Mouse (Mus musculus): ENCODE data around the gene Gpr55. TPM values are rescaled to one million over a fixed set of nuclear protein-coding genes. Genes with fewer than 3 reads are reported as not detected.

The Gpr55 gene
- total RNA-seq, 2 experiments from 2014 or later = not detected

- DNase-seq (ENCODE audit: low spot score in 2 of 2) = no peak
Observed at GRCm38 (mm10) chr1:85959129-85959888, 1.5 kb downstream of the Gpr55 start.

- DNase-seq (ENCODE audit: low spot score in 2 of 2) = no peak
Observed at GRCm38 (mm10) chr1:85957942-85958619, 2.7 kb downstream of the Gpr55 start.

- DNase-seq (ENCODE audit: low spot score in 2 of 2) = no peak
Observed at GRCm38 (mm10) chr1:85957290-85957689, 3.5 kb downstream of the Gpr55 start.

GRCm38 (mm10) chr1:85955150-85955549, 5.7 kb downstream of the Gpr55 start:
- no peak for DNase-seq (ENCODE audit: low spot score in 2 of 2)

- no peak for DNase-seq (ENCODE audit: low spot score in 2 of 2)
Observed at GRCm38 (mm10) chr1:85949085-85949684, 11.6 kb downstream of the Gpr55 start.

- DNase-seq (ENCODE audit: low spot score in 2 of 2) = no peak
Observed at GRCm38 (mm10) chr1:85942318-85942717, 18.5 kb downstream of the Gpr55 start.

GRCm38 (mm10) chr1:85937323-85937722, 23.5 kb downstream of the Gpr55 start:
- DNase-seq (ENCODE audit: low spot score in 2 of 2) = no peak

- no peak for DNase-seq (ENCODE audit: low spot score in 2 of 2)
Observed at GRCm38 (mm10) chr1:85936265-85936664, 24.5 kb downstream of the Gpr55 start.

- DNase-seq (ENCODE audit: low spot score in 2 of 2) = peak in 1 of 2 experiments; percentile 46
Observed at GRCm38 (mm10) chr1:85935148-85935852, 25.5 kb downstream of the Gpr55 start.

- DNase-seq (ENCODE audit: low spot score in 2 of 2) = no peak
Observed at GRCm38 (mm10) chr1:85934560-85934959, 26.2 kb downstream of the Gpr55 start.

GRCm38 (mm10) chr1:85933631-85934465, 27.0 kb downstream of the Gpr55 start:
- no peak for DNase-seq (ENCODE audit: low spot score in 2 of 2)

- no peak for DNase-seq (ENCODE audit: low spot score in 2 of 2)
Observed at GRCm38 (mm10) chr1:85933226-85933625, 27.6 kb downstream of the Gpr55 start.

GRCm38 (mm10) chr1:85931170-85931569, 29.6 kb downstream of the Gpr55 start:
- no peak for DNase-seq (ENCODE audit: low spot score in 2 of 2)

GRCm38 (mm10) chr1:85929406-85929805, 31.4 kb downstream of the Gpr55 start:
- DNase-seq (ENCODE audit: low spot score in 2 of 2) = no peak

GRCm38 (mm10) chr1:85928688-85929065, 32.1 kb downstream of the Gpr55 start:
- no peak for DNase-seq (ENCODE audit: low spot score in 2 of 2)

- peak in 1 of 2 experiments; percentile 27 for DNase-seq (ENCODE audit: low spot score in 2 of 2)
Observed at GRCm38 (mm10) chr1:85928057-85928687, 32.6 kb downstream of the Gpr55 start, which contains the start of gene 4933407L21Rik. TSS of gene 4933407L21Rik (plus strand) at chr1:85928483.

GRCm38 (mm10) chr1:85925183-85925582, 35.6 kb downstream of the Gpr55 start:
- no peak for DNase-seq (ENCODE audit: low spot score in 2 of 2)

GRCm38 (mm10) chr1:85922865-85923211, 38.0 kb downstream of the Gpr55 start:
- no peak for DNase-seq (ENCODE audit: low spot score in 2 of 2)

- DNase-seq (ENCODE audit: low spot score in 2 of 2) = no peak
Observed at GRCm38 (mm10) chr1:85922127-85922864, 38.5 kb downstream of the Gpr55 start.

Data from gastrocnemius, postnatal 4 days (tissue).